24 mouse cellular contexts compared by ENCODE assay signal in the genomic region with DNA sequence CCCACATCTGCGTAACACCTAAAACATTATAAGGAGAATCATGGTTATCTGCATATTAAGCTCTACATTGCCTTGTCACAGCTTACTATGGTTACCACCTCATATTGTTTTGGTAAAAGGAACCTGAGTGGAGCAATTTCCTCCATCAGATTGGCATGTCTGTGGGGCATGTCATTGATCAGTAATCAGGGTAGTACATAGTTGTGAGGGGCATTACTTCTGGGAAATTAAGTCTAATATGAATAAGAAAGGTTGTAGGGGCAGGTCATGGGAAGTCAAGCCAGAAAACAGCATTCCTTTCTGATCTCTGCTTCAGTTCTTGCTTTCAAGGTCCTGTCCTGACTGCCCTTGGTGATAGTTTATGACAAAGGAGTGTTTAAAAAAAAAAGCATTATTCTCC. TPM values are rescaled to one million over a fixed set of nuclear protein-coding genes. Genes with fewer than 3 reads are reported as not detected.
"Had no signal": no experiment of that assay in that cellular context is flagged by ENCODE, and none has a peak within 500 bp of the region (broad histone marks: within the 10 kb centered on the region; RNA-seq: fewer than 3 reads in every experiment).

No protein-coding gene starts in this region.

- DNase-seq: retina, postnatal 1 day; right cerebral cortex, adult 18-20 months; right cerebral cortex, postnatal 14 days; right cerebral cortex, postnatal 25 days; right cerebral cortex, postnatal 4 days; spleen, adult 18-20 months; thymus, adult 18-20 months; thymus, adult 2 months; thymus, postnatal 14 days; thymus, postnatal 25 days; thymus, postnatal 36 days; thymus, postnatal 4 days had no signal

- H3K9me3 ChIP-seq: neural tube, embryonic 15.5 days; stomach, embryonic 15.5 days had no signal

- H3K4me2 ChIP-seq: neural tube, embryonic 15.5 days; stomach, embryonic 15.5 days had no signal

- H3K9ac ChIP-seq: neural tube, embryonic 15.5 days; stomach, embryonic 15.5 days had no signal

- H3K4me1 ChIP-seq: neural tube, embryonic 15.5 days; stomach, embryonic 15.5 days had no signal

- H3K27me3 ChIP-seq: neural tube, embryonic 15.5 days; stomach, embryonic 15.5 days had no signal

- H3K27ac ChIP-seq: neural tube, embryonic 15.5 days; stomach, embryonic 15.5 days; stomach, postnatal 0 days had no signal

- H3K4me3 ChIP-seq: neural tube, embryonic 15.5 days; stomach, embryonic 15.5 days had no signal

- H3K36me3 ChIP-seq: neural tube, embryonic 15.5 days; stomach, embryonic 15.5 days had no signal

RNA-seq across cellular contexts. Expression of a gene that starts 22.7 kb away (rescaled TPM):
- total RNA-seq: neutrophil, adult 5-6 weeks had no signal
- polyA plus RNA-seq: neural tube, embryonic 14.5 days; neural tube, embryonic 15.5 days; small intestine, adult 2 months; spleen, adult 2 months; stomach, embryonic 14.5 days; stomach, embryonic 15.5 days; stomach, embryonic 16.5 days; stomach, postnatal 0 days; testis, adult 2 months; thymus, adult 2 months; thymus, postnatal 0 days; urinary bladder, adult 2 months had no signal

RNA-seq across cellular contexts. Expression of a gene that starts 54.1 kb away (rescaled TPM):
- total RNA-seq: neutrophil, adult 5-6 weeks had no signal
- polyA plus RNA-seq: neural tube, embryonic 14.5 days; neural tube, embryonic 15.5 days; small intestine, adult 2 months; spleen, adult 2 months; stomach, embryonic 14.5 days; stomach, embryonic 15.5 days; stomach, embryonic 16.5 days; stomach, postnatal 0 days; thymus, adult 2 months; thymus, postnatal 0 days; urinary bladder, adult 2 months had no signal
